Mouse (Mus musculus): Measurements from ENCODE around the gene Hmg20b.

DNA sequence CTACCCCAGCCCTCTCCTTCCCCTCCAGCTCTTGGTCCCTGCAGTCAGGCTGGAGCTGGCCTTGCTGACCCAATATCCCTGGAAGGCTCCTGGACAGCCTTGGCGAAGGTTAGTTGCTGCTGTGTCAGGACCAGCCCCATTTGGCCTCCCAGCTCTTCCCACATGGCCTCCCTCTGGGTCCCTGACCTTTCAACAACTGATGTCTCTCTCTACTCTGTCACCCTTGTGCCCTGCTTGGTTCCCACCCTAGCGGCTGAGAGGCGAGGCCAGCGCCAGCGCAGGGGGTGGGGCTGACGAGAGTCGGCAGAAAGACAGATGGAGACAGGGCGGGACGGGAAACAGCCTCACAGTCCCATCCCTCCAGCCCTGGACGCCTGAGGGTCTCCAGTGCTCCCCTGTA, 21.9 kb downstream of the Hmg20b start, which contains the start of gene Tbxa2r:
- TF ChIP-seq CTCF (conservative IDR thresholded peaks at IDR 0.05; ENCODE audit: insufficient read depth, insufficient read length, low read depth, low read length) (no peak), POLR2A (IDR thresholded peaks at IDR 0.05; ENCODE audit: low read depth, low read length) (peak; percentile 42)

All from kidney, adult 2 months (tissue).